Mouse (Mus musculus) forebrain, embryonic 14.5 days (tissue): ENCODE data around the gene Strn4. TPM values are rescaled to one million over a fixed set of nuclear protein-coding genes. Genes with fewer than 3 reads are reported as not detected.
A peak's percentile ranks its signal among the peaks of the same experiment; 100 is the strongest.

Experiments
- ATAC-seq: fragments of 200-750 bp; cut with Nextera tagmentation; 2 replicates; pipeline ENCODE4 v1.8.0; 2017; ENCODE audit warnings: mild to moderate bottlenecking, moderate library complexity
- DNase-seq: peaks from one replicate; pipeline ENCODE4 v3.0.0-alpha.2; 2015; ENCODE audit warnings: low spot score
- H3K27ac ChIP-seq: fragments of 300-500 bp; sonication (generic); 2 replicates; pipeline ENCODE4 v1.5.1; 2014; ENCODE audit warnings: low read depth, mild to moderate bottlenecking, control low read depth, low read length, moderate library complexity
- H3K27me3 ChIP-seq: fragments of 300-500 bp; sonication (generic); replicated peaks from 2 replicates; pipeline ENCODE4 v1.6.1; 2014; ENCODE audit warnings: low read length, control low read depth, mixed read lengths; ENCODE audit not compliant: control insufficient read depth, insufficient read depth
- H3K36me3 ChIP-seq: fragments of 300-500 bp; sonication (generic); 2 replicates; pipeline ENCODE4 v1.6.1; 2014; ENCODE audit warnings: low read length, control low read depth; ENCODE audit not compliant: control insufficient read depth, insufficient read depth
- H3K4me1 ChIP-seq: fragments of 300-500 bp; sonication (generic); 2 replicates; pipeline ENCODE4 v1.6.1; 2014; ENCODE audit warnings: antibody characterized with exemption, low read length, control low read depth; ENCODE audit not compliant: control insufficient read depth, insufficient read depth
- H3K4me2 ChIP-seq: fragments of 300-500 bp; sonication (generic); 2 replicates; pipeline ENCODE4 v1.6.1; 2014; ENCODE audit warnings: mild to moderate bottlenecking, control low read depth, low read length
- H3K4me3 ChIP-seq: fragments of 300-500 bp; sonication (generic); 2 replicates; pipeline ENCODE4 v1.5.1; 2014; ENCODE audit warnings: low read depth, low read length, control low read depth
- H3K9ac ChIP-seq: fragments of 300-500 bp; sonication (generic); 2 replicates; pipeline ENCODE4 v1.6.1; 2014; ENCODE audit warnings: mild to moderate bottlenecking, low read length, control low read depth, moderate library complexity
- H3K9me3 ChIP-seq: fragments of 300-500 bp; sonication (generic); replicated peaks from 2 replicates; pipeline ENCODE4 v1.6.1; 2016; ENCODE audit warnings: low read length, control low read depth, mixed read lengths; ENCODE audit not compliant: control insufficient read depth
- WGBS: fragments of 180-500 bp; shearing (Covaris S2); extraction: QIAGEN DNeasy Blood & Tissue Kit; methylation state at CpG from one replicate; pipeline ENCODE4 v1.1.7; 2014; 5-methylcytosine and 5-hydroxymethylcytosine counted together
- polyA plus RNA-seq: library from polyadenylated mRNA; unstranded; fragments of >200 nt; fragmentation: Nextera tagmentation; extraction: Ambion mirVana; gene quantifications from 2 replicates; pipeline ENCODE4 v1.2.1, GENCODE M21; 2014

Gene Strn4
- 175 and 186 TPM in 2 replicates for polyA plus RNA-seq

GRCm38 (mm10) chr7:16815351-16815941 is at the start of gene Strn4:
Gene Strn4, plus strand, starts transcription at chr7:16815889.
- H3K27ac ChIP-seq: peak within 1 kb of the TSS; percentile 99
- H3K4me3 ChIP-seq: peak within 1 kb of the TSS; percentile 99
- DNase-seq: peak; percentile 88
- H3K9me3 ChIP-seq: no peaks in the 10 kb centered on the region
- peaks cover 19% of the 10 kb centered on the region for H3K27me3 ChIP-seq
- H3K4me1 ChIP-seq: peaks cover 36% of the 10 kb centered on the region
- H3K4me2 ChIP-seq: peak within 1 kb of the TSS; percentile 66
- 0 out of 2 replicates have a peak, but pooled peaks cover 2% of the 10 kb centered on the region for H3K36me3 ChIP-seq
- 8% methylated on average over 1 of the region's 1 CpGs for WGBS
- ATAC-seq: peak; percentile 64
- peak within 1 kb of the TSS; percentile 100 for H3K9ac ChIP-seq

- Histone ChIP-seq H3K9ac (no peak overlapping the region), H3K4me3 (no peak overlapping the region), H3K9me3 (no peaks in the 10 kb centered on the region), H3K27ac (no peak overlapping the region), H3K36me3 (no peaks in the 10 kb centered on the region), H3K27me3 (no peaks in the 10 kb centered on the region), H3K4me2 (no peak overlapping the region), H3K4me1 (no peaks in the 10 kb centered on the region)
- DNase-seq (no peak), ATAC-seq (no peak)
- 15% methylated on average over 2 of the region's 2 CpGs for WGBS
Measured at GRCm38 (mm10) chr7:16766443-16766842, 49.2 kb upstream of the Strn4 start.

GRCm38 (mm10) chr7:16775888-16776287 is 39.8 kb upstream of the Strn4 start:
- H3K36me3 ChIP-seq: no peaks in the 10 kb centered on the region
- H3K4me3 ChIP-seq: no peak overlapping the region
- WGBS: 65% methylated on average over 5 of the region's 5 CpGs
- ATAC-seq: no peak
- H3K4me2 ChIP-seq: no peak overlapping the region
- H3K27ac ChIP-seq: no peak overlapping the region
- H3K27me3 ChIP-seq: no peaks in the 10 kb centered on the region
- no peaks in the 10 kb centered on the region; the same call in 1 of the 2 replicates for H3K4me1 ChIP-seq
- H3K9ac ChIP-seq: no peak overlapping the region
- DNase-seq: no peak
- H3K9me3 ChIP-seq: no peaks in the 10 kb centered on the region

- H3K27me3 ChIP-seq: 0 out of 2 replicates have a peak, but pooled peaks cover 2% of the 10 kb centered on the region
- 77% methylated on average over 5 of the region's 5 CpGs for WGBS
- no peak for ATAC-seq
Measured at GRCm38 (mm10) chr7:16780076-16780475, 35.6 kb upstream of the Strn4 start.

GRCm38 (mm10) chr7:16780825-16781554 is 34.7 kb upstream of the Strn4 start, which contains the start of gene Slc1a5:
Gene Slc1a5, plus strand, starts transcription at chr7:16781340.
- Histone ChIP-seq H3K27ac (no peak within 1 kb of the TSS; the same call in 1 of the 2 replicates), H3K9ac (peak within 1 kb of the TSS; percentile 69), H3K27me3 (0 out of 2 replicates have a peak, but pooled peaks cover 2% of the 10 kb centered on the region), H3K36me3 (no peaks in the 10 kb centered on the region), H3K9me3 (no peaks in the 10 kb centered on the region), H3K4me3 (peak within 1 kb of the TSS; percentile 53), H3K4me1 (peaks cover 17% of the 10 kb centered on the region), H3K4me2 (peak within 1 kb of the TSS; percentile 98)
- DNase-seq (peak; percentile 96), ATAC-seq (peak; percentile 90)
- WGBS: 3% methylated on average over 34 of the region's 34 CpGs

More at GRCm38 (mm10) chr7:16780076-16780475, 35.6 kb upstream of the Strn4 start:
- Histone ChIP-seq H3K9ac (no peak overlapping the region), H3K9me3 (no peaks in the 10 kb centered on the region), H3K4me2 (no peak overlapping the region), H3K36me3 (no peaks in the 10 kb centered on the region), H3K4me1 (peaks cover 17% of the 10 kb centered on the region), H3K4me3 (no peak overlapping the region), H3K27ac (no peak overlapping the region)
- DNase-seq: no peak

GRCm38 (mm10) chr7:16781555-16781815 is 34.2 kb upstream of the Strn4 start:
- H3K27ac ChIP-seq: no peak overlapping the region
- WGBS: under 1% methylated on average over 10 of the region's 10 CpGs

GRCm38 (mm10) chr7:16781816-16782554 is 33.7 kb upstream of the Strn4 start:
- Histone ChIP-seq H3K27me3 (0 out of 2 replicates have a peak, but pooled peaks cover 2% of the 10 kb centered on the region), H3K4me3 (peak overlapping the region; percentile 53), H3K27ac (no peak overlapping the region), H3K4me1 (peaks cover 17% of the 10 kb centered on the region), H3K4me2 (peak overlapping the region; percentile 98), H3K9ac (peak overlapping the region; percentile 69), H3K9me3 (no peaks in the 10 kb centered on the region), H3K36me3 (no peaks in the 10 kb centered on the region)
- under 1% methylated on average over 56 of the region's 60 CpGs for WGBS
- ATAC-seq (peak; percentile 27), DNase-seq (peak; percentile 30)

More at GRCm38 (mm10) chr7:16781555-16781815, 34.2 kb upstream of the Strn4 start:
- peak overlapping the region; percentile 98 for H3K4me2 ChIP-seq
- 0 out of 2 replicates have a peak, but pooled peaks cover 2% of the 10 kb centered on the region for H3K27me3 ChIP-seq
- ATAC-seq: no peak; the same call in 1 of the 2 replicates
- peak overlapping the region; percentile 69 for H3K9ac ChIP-seq
- H3K4me1 ChIP-seq: peaks cover 17% of the 10 kb centered on the region
- no peaks in the 10 kb centered on the region for H3K9me3 ChIP-seq
- H3K36me3 ChIP-seq: no peaks in the 10 kb centered on the region
- DNase-seq: no peak
- H3K4me3 ChIP-seq: peak overlapping the region; percentile 53

- 0 out of 2 replicates have a peak, but pooled peaks cover 2% of the 10 kb centered on the region for H3K27me3 ChIP-seq
- WGBS: 4% methylated on average over 11 of the region's 11 CpGs
- H3K36me3 ChIP-seq: no peaks in the 10 kb centered on the region
- H3K27ac ChIP-seq: no peak overlapping the region
- peak overlapping the region; percentile 69 for H3K9ac ChIP-seq
- no peak for DNase-seq
- no peaks in the 10 kb centered on the region for H3K9me3 ChIP-seq
- H3K4me1 ChIP-seq: peaks cover 17% of the 10 kb centered on the region
- ATAC-seq: no peak
- H3K4me2 ChIP-seq: peak overlapping the region; percentile 98
- H3K4me3 ChIP-seq: peak overlapping the region; percentile 53
Measured at GRCm38 (mm10) chr7:16782555-16783125, 33.0 kb upstream of the Strn4 start.
